Mouse (Mus musculus) lung, postnatal 0 days (tissue): ENCODE measurements around the gene Hacd3. TPM values are rescaled to one million over a fixed set of nuclear protein-coding genes. Genes with fewer than 3 reads are reported as not detected.

Experiments used
- ATAC-seq: fragments of 200-750 bp; cut with Nextera tagmentation; 2 replicates; pipeline ENCODE4 v1.8.0; 2017; ENCODE audit warnings: moderate library complexity
- DNase-seq: peaks from one replicate; pipeline ENCODE4 v3.0.0-alpha.2; 2016; ENCODE audit warnings: low spot score
- H3K27ac ChIP-seq: fragments of 300-500 bp; sonication (generic); 2 replicates; pipeline ENCODE4 v1.5.1; 2014; ENCODE audit warnings: antibody characterized with exemption, mild to moderate bottlenecking, low read length, mixed read lengths
- H3K27me3 ChIP-seq: fragments of 300-500 bp; sonication (generic); replicated peaks from 2 replicates; pipeline ENCODE4 v1.6.1; 2014; ENCODE audit warnings: low read length, mixed read lengths; ENCODE audit not compliant: insufficient read depth
- H3K36me3 ChIP-seq: fragments of 300-500 bp; sonication (generic); 2 replicates; pipeline ENCODE4 v1.6.1; 2014; ENCODE audit warnings: low read length, mixed read lengths; ENCODE audit not compliant: insufficient read depth
- H3K4me1 ChIP-seq: fragments of 300-500 bp; sonication (generic); 2 replicates; pipeline ENCODE4 v1.6.1; 2014; ENCODE audit warnings: antibody characterized with exemption, low read depth, low read length, mixed read lengths; ENCODE audit not compliant: insufficient read depth
- H3K4me2 ChIP-seq: fragments of 300-500 bp; sonication (generic); replicated peaks from 2 replicates; pipeline ENCODE4 v1.6.1; 2014; ENCODE audit warnings: low read depth, mild to moderate bottlenecking, low read length, moderate library complexity, mixed read lengths
- H3K4me3 ChIP-seq: fragments of 300-500 bp; sonication (generic); 2 replicates; pipeline ENCODE4 v1.5.1; 2014; ENCODE audit warnings: low read depth, low read length
- H3K9ac ChIP-seq: fragments of 300-500 bp; sonication (generic); replicated peaks from 2 replicates; pipeline ENCODE4 v1.6.1; 2014; ENCODE audit warnings: low read depth, mild to moderate bottlenecking
- H3K9me3 ChIP-seq: fragments of 300-500 bp; sonication (generic); 2 replicates; pipeline ENCODE4 v1.6.1; 2016; ENCODE audit warnings: low read length, mixed read lengths
- CTCF ChIP-seq: IDR thresholded peaks from 2 replicates; pipeline ENCODE4 v1.5.1; 2016; ENCODE audit warnings: antibody characterized with exemption, mild to moderate bottlenecking
- EP300 ChIP-seq: IDR thresholded peaks from 2 replicates; pipeline ENCODE4 v1.6.1; 2016; ENCODE audit warnings: antibody characterized with exemption, mild to moderate bottlenecking, control low read depth
- WGBS: fragments of 180-500 bp; shearing (Covaris S2); extraction: QIAGEN DNeasy Blood & Tissue Kit; methylation state at CpG from one replicate; pipeline ENCODE4 v1.1.7; 2014; 5-methylcytosine and 5-hydroxymethylcytosine counted together
- polyA plus RNA-seq: library from polyadenylated mRNA; unstranded; fragments of >200 nt; fragmentation: Nextera tagmentation; extraction: Ambion mirVana; gene quantifications from 2 replicates; pipeline ENCODE4 v1.2.1, GENCODE M21; 2015

The Hacd3 gene
- polyA plus RNA-seq, 1 experiment from 2014 or later, result 100 TPM

DNA sequence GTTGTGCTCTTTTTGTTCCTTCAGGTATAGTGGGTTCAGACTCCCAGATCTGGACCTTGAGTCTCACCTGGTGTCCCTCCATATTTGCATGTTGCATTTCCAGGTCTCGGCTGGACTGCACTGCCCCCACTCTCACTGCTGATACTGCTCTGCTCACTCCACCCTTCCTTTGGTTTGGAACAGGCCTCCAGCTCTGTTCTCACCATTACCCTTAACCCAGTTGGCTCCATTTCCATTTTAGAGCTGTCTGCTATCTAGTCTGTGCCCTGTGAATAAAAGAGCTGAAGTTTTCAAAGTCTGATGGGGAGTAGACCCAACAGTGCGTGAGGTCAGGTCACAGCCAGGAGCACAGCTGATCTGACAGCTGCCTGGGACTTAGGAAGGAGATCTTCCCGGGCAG lies 40.9 kb downstream of the Hacd3 start:
- no peak overlapping the region for H3K9ac ChIP-seq
- H3K4me3 ChIP-seq, result no peak overlapping the region
- H3K9me3 ChIP-seq, result no peaks in the 10 kb centered on the region
- H3K27me3 ChIP-seq, result no peaks in the 10 kb centered on the region
- peaks cover 70% of the 10 kb centered on the region for H3K36me3 ChIP-seq
- WGBS, result 66% methylated on average over 3 of the region's 3 CpGs
- H3K4me2 ChIP-seq, result no peak overlapping the region
- no peak overlapping the region for H3K27ac ChIP-seq
- no peak for TF ChIP-seq CTCF
- no peak for TF ChIP-seq EP300
- ATAC-seq (no peak), DNase-seq (no peak)
- H3K4me1 ChIP-seq, result no peaks in the 10 kb centered on the region

DNA sequence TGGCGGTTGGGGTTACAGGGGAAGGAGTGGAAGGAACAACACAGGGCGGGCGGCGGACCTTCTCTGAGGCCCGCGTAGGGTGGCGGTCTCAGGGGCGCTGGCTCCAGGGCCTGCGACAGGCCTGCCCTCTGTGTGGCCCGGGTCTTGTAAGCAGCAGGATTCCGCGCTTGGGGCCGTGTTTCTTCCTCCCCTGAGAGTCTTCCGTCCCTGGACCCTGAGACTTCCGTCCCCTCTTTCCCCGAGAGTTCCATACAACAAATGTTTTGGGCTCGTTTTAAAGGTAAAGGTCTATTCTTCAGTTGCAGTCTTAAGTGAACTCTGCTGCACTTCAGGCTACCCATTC lies 60.5 kb downstream of the Hacd3 start:
- peak overlapping the region; percentile 94 for H3K27ac ChIP-seq
- WGBS, result 0% methylated on average over 17 of the region's 17 CpGs
- H3K36me3 ChIP-seq, result 0 out of 2 replicates have a peak, but pooled peaks cover 10% of the 10 kb centered on the region
- peak overlapping the region; percentile 94 for H3K9ac ChIP-seq
- peak; percentile 85 for ATAC-seq
- H3K4me3 ChIP-seq, result peak overlapping the region; percentile 75
- TF ChIP-seq CTCF (no peak), EP300 (no peak)
- no peaks in the 10 kb centered on the region for H3K9me3 ChIP-seq
- peaks cover 5% of the 10 kb centered on the region; the same call in 1 of the 2 replicates for H3K4me1 ChIP-seq
- no peaks in the 10 kb centered on the region for H3K27me3 ChIP-seq
- DNase-seq, result no peak
- peak overlapping the region; percentile 66 for H3K4me2 ChIP-seq

DNA sequence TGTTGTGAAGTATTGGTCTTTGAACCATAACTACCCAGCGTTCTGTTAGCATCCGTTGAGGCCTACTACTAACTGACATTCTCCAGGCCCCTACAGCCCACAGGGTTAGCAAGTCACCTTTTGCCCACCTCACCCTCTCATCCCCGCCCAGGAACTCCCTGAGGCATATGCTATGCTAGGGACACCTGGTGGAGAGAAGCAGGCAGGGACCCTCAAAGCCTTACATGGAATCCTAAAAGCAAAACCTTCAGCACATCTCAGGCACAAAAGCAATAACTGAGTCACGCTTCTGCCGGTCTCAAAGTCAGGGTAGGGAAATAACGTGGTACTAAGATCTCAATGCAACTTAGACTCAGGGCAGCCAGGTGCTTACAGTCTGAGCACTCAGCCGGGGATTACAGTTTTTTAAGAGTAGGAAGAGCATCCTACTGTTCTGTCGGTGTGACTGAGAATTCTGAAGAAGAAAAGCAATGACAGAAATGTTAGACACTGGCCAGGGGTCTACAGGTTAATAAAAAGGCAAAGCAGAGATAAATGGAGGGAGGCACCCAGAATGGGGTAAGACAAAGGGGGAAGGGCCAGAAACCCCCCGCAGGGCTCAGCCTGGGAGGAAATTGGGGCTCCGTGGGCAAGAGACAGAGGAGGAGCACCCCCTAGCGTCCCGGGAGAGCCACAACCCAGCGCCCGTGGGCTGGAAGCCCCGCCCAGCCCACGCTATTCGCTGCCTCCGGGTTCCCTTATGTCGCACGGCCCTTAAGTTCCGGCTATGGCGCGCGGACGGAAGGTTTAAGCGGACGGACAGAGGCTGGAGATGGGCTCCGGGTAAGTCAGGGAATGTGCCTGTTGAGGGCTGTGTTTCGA lies 61.1 kb downstream of the Hacd3 start, which contains the start of gene Ints14:
Ints14 (plus strand) TSS at position 789 of the 861 bp plus-strand sequence.
- 0 out of 2 replicates have a peak, but pooled peaks cover 4% of the 10 kb centered on the region for H3K36me3 ChIP-seq
- peak within 1 kb of the TSS; percentile 66 for H3K4me2 ChIP-seq
- peak within 1 kb of the TSS; percentile 75 for H3K4me3 ChIP-seq
- 7% methylated on average over 28 of the region's 29 CpGs for WGBS
- peaks cover 5% of the 10 kb centered on the region; the same call in 1 of the 2 replicates for H3K4me1 ChIP-seq
- H3K27me3 ChIP-seq, result no peaks in the 10 kb centered on the region
- H3K27ac ChIP-seq, result peak within 1 kb of the TSS; percentile 94
- ATAC-seq (peak; percentile 98), DNase-seq (peak; percentile 96)
- peak within 1 kb of the TSS; percentile 94 for H3K9ac ChIP-seq
- TF ChIP-seq CTCF (peak; percentile 87), EP300 (no peak)
- no peaks in the 10 kb centered on the region for H3K9me3 ChIP-seq

DNA sequence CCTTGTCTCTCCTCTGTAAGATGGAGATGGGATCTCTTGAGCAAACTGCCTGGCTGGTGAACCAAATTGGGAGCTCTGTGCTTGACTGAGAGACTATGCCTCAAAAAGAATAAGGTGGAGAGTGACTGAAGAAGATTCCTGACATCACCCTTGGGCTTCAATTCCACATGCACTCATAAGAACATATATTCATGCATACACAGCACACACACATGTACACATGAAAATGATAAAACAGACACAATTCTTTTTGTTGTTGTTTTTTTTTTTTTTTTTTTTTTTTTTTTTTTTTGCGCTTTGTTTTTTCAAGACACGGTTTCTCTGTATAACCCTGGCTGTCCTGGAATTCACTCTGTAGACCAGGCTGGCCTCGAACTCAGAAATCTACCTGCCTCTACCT lies 64.2 kb downstream of the Hacd3 start:
- DNase-seq (no peak), ATAC-seq (no peak)
- H3K4me3 ChIP-seq, result no peak overlapping the region
- no peak overlapping the region for H3K27ac ChIP-seq
- peaks cover 5% of the 10 kb centered on the region; the same call in 1 of the 2 replicates for H3K4me1 ChIP-seq
- H3K36me3 ChIP-seq, result no peaks in the 10 kb centered on the region
- H3K9me3 ChIP-seq, result no peaks in the 10 kb centered on the region
- no peak for TF ChIP-seq EP300
- no peak for TF ChIP-seq CTCF
- no peak overlapping the region for H3K9ac ChIP-seq
- H3K4me2 ChIP-seq, result no peak overlapping the region
- no peaks in the 10 kb centered on the region for H3K27me3 ChIP-seq
- 92% methylated on average over 3 of the region's 3 CpGs for WGBS

DNA sequence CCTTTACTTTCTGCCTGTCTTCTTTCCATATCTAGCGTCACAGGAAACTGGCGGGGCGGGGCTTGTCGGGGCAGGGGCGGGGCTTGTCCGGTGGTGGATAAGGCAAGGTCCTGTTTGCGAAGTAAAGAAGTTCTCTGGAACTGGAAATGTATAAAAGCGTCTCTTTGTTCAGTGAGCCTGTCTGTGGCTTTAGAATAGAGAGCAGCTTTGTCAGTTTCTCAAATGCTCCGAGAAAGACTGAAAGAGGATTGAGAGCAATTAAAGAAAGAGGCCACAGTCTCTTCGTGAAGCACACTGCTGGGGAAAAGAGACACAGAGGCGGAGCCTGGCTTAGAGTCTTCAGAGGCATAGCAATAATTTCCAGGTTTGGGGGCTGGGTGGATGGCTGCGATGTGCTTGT lies 65.2 kb downstream of the Hacd3 start:
- ATAC-seq (no peak), DNase-seq (peak; percentile 48)
- Histone ChIP-seq H3K4me1 (peaks cover 2% of the 10 kb centered on the region; the same call in 1 of the 2 replicates), H3K36me3 (no peaks in the 10 kb centered on the region), H3K9me3 (no peaks in the 10 kb centered on the region), H3K9ac (no peak overlapping the region), H3K4me2 (peak overlapping the region; percentile 5; the same call in 1 of the 2 replicates), H3K27me3 (no peaks in the 10 kb centered on the region), H3K4me3 (no peak overlapping the region), H3K27ac (no peak overlapping the region)
- 23% methylated on average over 12 of the region's 12 CpGs for WGBS
- TF ChIP-seq EP300 (no peak), CTCF (no peak)

DNA sequence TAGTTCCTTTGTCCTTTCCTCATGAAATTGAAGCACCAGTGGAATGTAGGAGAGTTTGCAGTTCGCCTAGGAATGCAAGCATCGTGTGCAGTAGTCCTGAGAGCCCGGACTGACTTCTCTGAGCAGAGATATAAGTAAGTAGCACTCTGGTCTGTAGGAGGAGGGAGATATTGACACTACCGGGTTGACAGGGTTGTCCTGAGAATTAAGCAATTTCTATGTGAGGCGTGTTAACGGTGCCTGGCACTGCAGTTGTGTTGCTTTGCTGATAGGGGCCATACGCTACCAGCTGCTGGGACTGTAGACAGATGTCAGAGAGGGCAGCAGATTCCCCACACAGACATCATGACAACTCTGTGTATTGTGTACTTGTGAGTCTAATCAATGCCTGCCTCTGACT lies 68.3 kb downstream of the Hacd3 start:
- Histone ChIP-seq H3K4me1 (no peaks in the 10 kb centered on the region), H3K27me3 (no peaks in the 10 kb centered on the region), H3K4me3 (no peak overlapping the region), H3K36me3 (no peaks in the 10 kb centered on the region), H3K27ac (0 out of 2 replicates have a peak overlapping the region, but pooled peaks have one; percentile 5), H3K9me3 (no peaks in the 10 kb centered on the region), H3K9ac (no peak overlapping the region), H3K4me2 (peak overlapping the region; percentile 22; the same call in 1 of the 2 replicates)
- ATAC-seq (peak; percentile 89), DNase-seq (peak; percentile 69)
- TF ChIP-seq EP300 (peak; percentile 38; the same call in 1 of the 2 replicates), CTCF (no peak)
- 35% methylated on average over 7 of the region's 7 CpGs for WGBS
